Mouse (Mus musculus) ES-E14 (cell line): ENCODE measurements around the gene Ccdc87. TPM values are rescaled to one million over a fixed set of nuclear protein-coding genes. Genes with fewer than 3 reads are reported as not detected.
A peak's percentile ranks its signal among the peaks of the same experiment; 100 is the strongest.
"Not testable (repeated sequence)": the region's sequence is repeated elsewhere in the genome, so short reads cannot be mapped to it uniquely, and the experiment has no call there.

Source experiments
- DNase-seq: peaks from one replicate; pipeline ENCODE4 v3.0.0-alpha.2; 2013; ENCODE audit warnings: low read depth, low spot score
- H3K27ac ChIP-seq: 2 replicates; pipeline ENCODE4 v1.5.1; 2012; ENCODE audit warnings: low read depth, mild to moderate bottlenecking, low read length, moderate library complexity, mixed read lengths; ENCODE audit not compliant: poor library complexity, insufficient read depth, severe bottlenecking
- H3K36me3 ChIP-seq: 2 replicates; pipeline ENCODE4 v1.6.1; 2012; ENCODE audit warnings: mild to moderate bottlenecking, low read length, moderate library complexity, mixed read lengths; ENCODE audit not compliant: control insufficient read depth, poor library complexity, insufficient read depth, severe bottlenecking
- H3K4me1 ChIP-seq, 2 experiments: fragments of 150-350 bp in 1 of 2; sonication (generic) in 1 of 2; 2 replicates each; pipeline ENCODE4 v1.6.1; 2012; ENCODE audit warnings: low read length in 2 of 2, mild to moderate bottlenecking in 1 of 2, mixed read lengths in 1 of 2; ENCODE audit not compliant: control insufficient read depth in 2 of 2, insufficient read depth in 2 of 2, poor library complexity in 1 of 2
- H3K4me3 ChIP-seq, 2 experiments: fragments of 150-350 bp in 1 of 2; sonication (generic) in 1 of 2; 2 replicates each; pipeline ENCODE4 v1.5.1; 2012; ENCODE audit warnings: low read length in 2 of 2, low read depth in 1 of 2, mild to moderate bottlenecking in 1 of 2, mixed read lengths in 1 of 2; ENCODE audit not compliant: insufficient read depth in 1 of 2, poor library complexity in 1 of 2, severe bottlenecking in 1 of 2
- H3K9ac ChIP-seq: 2 replicates; pipeline ENCODE4 v1.6.1; 2012; ENCODE audit warnings: low read depth, mild to moderate bottlenecking, low read length, mixed read lengths; ENCODE audit not compliant: poor library complexity, insufficient read depth, severe bottlenecking
- H3K9me3 ChIP-seq: fragments of 150-350 bp; sonication (generic); 2 replicates; pipeline ENCODE4 v1.6.1; 2012; ENCODE audit warnings: low read depth, mild to moderate bottlenecking, low read length; ENCODE audit not compliant: control insufficient read depth, insufficient read depth
- CHD2 ChIP-seq: IDR thresholded peaks from 2 replicates; pipeline ENCODE4 v1.6.1; 2014; ENCODE audit warnings: mild to moderate bottlenecking, low read depth, low read length, inconsistent platforms
- HCFC1 ChIP-seq: IDR thresholded peaks from 2 replicates; pipeline ENCODE4 v1.6.1; 2012; ENCODE audit warnings: low read length, inconsistent platforms, borderline replicate concordance; ENCODE audit not compliant: insufficient read depth
- MAFK ChIP-seq: IDR thresholded peaks from 2 replicates; pipeline ENCODE4 v1.6.1; 2014; ENCODE audit warnings: mild to moderate bottlenecking, low read depth, low read length, inconsistent platforms; ENCODE audit not compliant: insufficient read depth
- ZC3H11A ChIP-seq: IDR thresholded peaks from 2 replicates; pipeline ENCODE4 v1.6.1; 2012; ENCODE audit warnings: low read depth, mild to moderate bottlenecking, inconsistent platforms, low read length, borderline replicate concordance
- ZNF384 ChIP-seq: IDR thresholded peaks from 2 replicates; pipeline ENCODE4 v1.6.1; 2012; ENCODE audit warnings: low read depth, low read length, inconsistent platforms
- in situ Hi-C, 2 experiments: fragments of 600-800 bp; cut with MboI; formaldehyde crosslinking; loops; one replicate each; pipeline ENCODE4 v1.15.1; 2025; ENCODE audit warnings: low sequenced_read_pairs in 2 of 2, inconsistent platforms in 1 of 2; ENCODE audit not compliant: unreplicated experiment in 2 of 2
- total RNA-seq: library from RNA; depleted of rRNA; stranded (reverse); fragments of 300-350 nt; gene quantifications from 2 replicates; pipeline ENCODE4 v1.2.3, GENCODE M21; 2012

The Ccdc87 gene
- total RNA-seq, 1 experiment, result 0.13 TPM

- H3K9me3 ChIP-seq, result no peaks in the 10 kb centered on the region
- H3K4me1 ChIP-seq, result peaks cover 0 to 6% of the 10 kb centered on the region in 2 experiments; a peak in 1 of 4 replicates
- no peak overlapping the region for H3K9ac ChIP-seq
- in situ Hi-C loops, result no loop called here
- no peak for DNase-seq
- no peak overlapping the region for H3K27ac ChIP-seq
- TF ChIP-seq ZC3H11A (no peak), ZNF384 (no peak), MAFK (no peak), HCFC1 (no peak), CHD2 (no peak)
- H3K36me3 ChIP-seq, result no peaks in the 10 kb centered on the region; the same call in 1 of the 2 replicates
- H3K4me3 ChIP-seq, result no peak overlapping the region
These were observed 19.9 kb downstream of the Ccdc87 start for GRCm38 (mm10) chr19:4859081-4859480.

GRCm38 (mm10) chr19:4863048-4863447 is 23.9 kb downstream of the Ccdc87 start:
- Histone ChIP-seq H3K9me3 (no peaks in the 10 kb centered on the region), H3K36me3 (no peaks in the 10 kb centered on the region; the same call in 1 of the 2 replicates), H3K4me3 (no peak overlapping the region), H3K27ac (no peak overlapping the region), H3K4me1 (peaks cover 2 to 13% of the 10 kb centered on the region in 2 experiments; a peak in 2 of 4 replicates), H3K9ac (no peak overlapping the region)
- TF ChIP-seq CHD2 (no peak), ZC3H11A (no peak), HCFC1 (no peak)
- in situ Hi-C loops, result no loop called here
- no peak for DNase-seq

- DNase-seq, result peak; percentile 77
- Histone ChIP-seq H3K9ac (peak overlapping the region; percentile 23; the same call in 1 of the 2 replicates), H3K36me3 (no peaks in the 10 kb centered on the region; the same call in 1 of the 2 replicates), H3K27ac (no peak overlapping the region), H3K9me3 (no peaks in the 10 kb centered on the region), H3K4me1 (peaks cover 2 to 13% of the 10 kb centered on the region in 2 experiments; a peak in 2 of 4 replicates), H3K4me3 (peak overlapping the region; percentile 4 to 31; a peak in 2 of 4 replicates)
- in situ Hi-C loops, result no loop called here
- TF ChIP-seq ZNF384 (no peak), CHD2 (no peak), MAFK (no peak), HCFC1 (no peak), ZC3H11A (no peak)
These were observed 26.0 kb downstream of the Ccdc87 start for GRCm38 (mm10) chr19:4865147-4865546.

GRCm38 (mm10) chr19:4874613-4875012 is 35.4 kb downstream of the Ccdc87 start:
- H3K9me3 ChIP-seq, H3K4me3 ChIP-seq, in situ Hi-C loops, H3K36me3 ChIP-seq, H3K9ac ChIP-seq, DNase-seq, H3K27ac ChIP-seq: not testable (repeated sequence)
- peaks cover 2 to 16% of the 10 kb centered on the region in 2 experiments; a peak in 3 of 4 replicates for H3K4me1 ChIP-seq

GRCm38 (mm10) chr19:4876241-4876640 is 37.1 kb downstream of the Ccdc87 start:
- no peak for DNase-seq
- Histone ChIP-seq H3K36me3 (no peaks in the 10 kb centered on the region), H3K27ac (no peak overlapping the region), H3K4me3 (no peak overlapping the region), H3K9me3 (no peaks in the 10 kb centered on the region), H3K9ac (no peak overlapping the region), H3K4me1 (peaks cover 2 to 22% of the 10 kb centered on the region in 2 experiments; a peak in 3 of 4 replicates)
- in situ Hi-C loops, result no loop called here
- TF ChIP-seq CHD2 (no peak), ZC3H11A (no peak), ZNF384 (no peak), HCFC1 (no peak), MAFK (no peak)
